Mouse (Mus musculus) heart, adult 9 months (tissue): ENCODE data around the gene Map4k3.
"Not testable (repeated sequence)": the region's sequence is repeated elsewhere in the genome, so short reads cannot be mapped to it uniquely, and the experiment has no call there.

Experiments
- DNase-seq, 2 experiments: peaks; one replicate each; pipeline ENCODE4 v3.0.0; 2022; ENCODE audit warnings: low spot score in 2 of 2

Gene Map4k3

DNA sequence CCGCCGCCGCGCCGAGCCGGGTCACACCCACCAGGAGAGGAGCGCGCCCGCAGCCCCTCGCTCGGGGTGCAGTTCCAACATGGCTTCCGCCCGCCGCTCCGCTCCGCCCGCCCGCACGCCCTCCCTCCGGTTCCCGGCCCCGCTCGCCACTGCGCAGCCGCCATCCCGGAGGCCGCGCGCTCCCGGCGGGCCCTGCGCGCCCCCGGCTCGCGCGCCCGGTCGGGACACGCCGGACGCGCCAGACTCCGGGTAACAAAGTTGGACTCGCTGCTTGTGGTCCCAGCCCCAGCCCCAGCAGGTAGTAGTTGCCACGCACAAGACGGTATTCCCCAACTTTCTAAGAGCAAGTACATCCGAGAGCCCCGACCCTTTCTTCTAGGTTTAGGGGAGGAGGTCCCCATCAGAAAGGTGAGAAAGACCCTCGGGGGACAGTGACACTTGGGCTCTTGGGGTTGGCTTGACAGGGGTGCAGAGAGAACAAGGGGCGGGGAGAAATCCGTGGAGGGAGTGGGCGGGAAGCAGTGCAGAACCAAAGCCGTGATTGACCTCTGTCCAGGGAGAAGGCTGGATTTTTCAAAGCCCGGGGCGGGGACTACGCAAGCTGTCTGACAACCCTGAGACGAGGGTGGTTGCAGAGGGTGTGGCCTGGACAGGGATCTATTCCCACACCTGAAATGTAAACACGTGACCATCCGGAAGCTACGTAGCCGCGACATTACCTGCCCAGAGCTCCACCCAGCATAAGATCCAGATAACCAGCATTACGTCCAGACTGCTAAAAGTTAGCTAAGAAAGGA lies at the start of gene Map4k3:
TSS of gene Map4k3 (minus strand) at position 424 of the 797 bp plus-strand sequence.
- peak; percentile 84 to 89 for DNase-seq

DNA sequence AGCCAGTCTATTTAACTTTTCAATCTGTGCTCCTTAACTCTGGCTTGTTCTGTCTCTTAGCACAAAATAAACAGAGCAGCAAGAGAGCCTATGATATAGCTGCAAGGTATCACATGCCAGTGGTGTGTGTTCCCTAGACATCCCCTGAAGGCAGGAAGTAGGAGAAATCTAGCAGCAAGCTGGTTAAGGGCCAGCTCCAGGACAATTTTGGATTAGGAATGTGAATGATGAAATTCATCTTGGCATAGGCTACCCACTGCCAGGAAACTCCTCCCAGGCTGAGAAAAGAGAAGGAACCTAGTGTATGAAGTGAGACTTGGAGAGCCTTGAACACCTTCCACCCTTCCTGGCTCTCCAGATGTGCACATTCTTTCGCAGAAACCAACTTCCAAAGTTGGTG lies 49.3 kb upstream of the Map4k3 start:
- no peak for DNase-seq

GRCm38 (mm10) chr17:80775178-80775788 lies 47.0 kb upstream of the Map4k3 start:
- peak; percentile 68 to 73 for DNase-seq

DNA sequence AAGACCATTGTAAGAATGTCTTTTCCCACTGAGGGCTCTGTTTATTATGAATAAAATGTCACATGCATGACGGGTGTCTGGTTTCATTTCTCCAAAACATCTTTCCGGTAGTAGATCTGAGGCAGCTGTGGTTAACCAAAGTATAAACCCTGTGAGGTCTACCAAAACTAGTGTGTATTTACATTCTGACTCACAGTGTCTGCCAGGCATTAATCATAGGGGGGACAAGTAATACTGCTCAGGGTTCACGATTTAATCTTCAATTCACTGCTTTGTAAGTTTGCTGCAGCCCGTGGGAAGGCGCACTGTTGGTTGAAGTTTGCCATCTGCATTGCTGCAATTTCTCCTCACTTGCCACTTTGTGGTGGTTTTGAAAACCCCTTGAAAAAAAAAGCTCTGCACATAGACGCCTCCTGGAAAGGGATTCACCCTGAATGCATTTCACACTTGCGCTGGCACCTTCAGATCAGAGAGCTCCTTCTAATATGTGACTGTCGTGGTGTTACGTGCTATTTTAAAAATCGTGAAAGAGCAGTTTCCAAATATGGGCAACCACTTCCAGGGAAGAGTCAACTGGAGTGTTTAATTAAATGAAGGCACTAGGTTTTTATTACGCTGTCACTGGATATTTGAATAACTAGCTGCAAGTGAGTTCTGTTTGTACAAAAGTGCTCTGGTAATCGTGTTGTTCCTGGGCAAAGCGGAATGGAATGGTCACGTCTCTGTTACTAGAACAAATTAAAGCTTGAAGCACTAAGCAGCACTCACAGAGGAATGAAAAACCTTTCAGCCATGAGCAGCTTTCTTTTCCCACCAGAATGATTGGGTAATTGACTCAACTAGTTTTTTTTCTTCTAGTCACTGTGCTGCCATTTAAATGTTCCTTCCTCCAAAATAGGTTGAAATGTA lies 44.5 kb upstream of the Map4k3 start:
- DNase-seq = peak in 1 of 2 experiments; percentile 36

- DNase-seq = no peak
Observed at GRCm38 (mm10) chr17:80770065-80770464, 41.8 kb upstream of the Map4k3 start.

DNA sequence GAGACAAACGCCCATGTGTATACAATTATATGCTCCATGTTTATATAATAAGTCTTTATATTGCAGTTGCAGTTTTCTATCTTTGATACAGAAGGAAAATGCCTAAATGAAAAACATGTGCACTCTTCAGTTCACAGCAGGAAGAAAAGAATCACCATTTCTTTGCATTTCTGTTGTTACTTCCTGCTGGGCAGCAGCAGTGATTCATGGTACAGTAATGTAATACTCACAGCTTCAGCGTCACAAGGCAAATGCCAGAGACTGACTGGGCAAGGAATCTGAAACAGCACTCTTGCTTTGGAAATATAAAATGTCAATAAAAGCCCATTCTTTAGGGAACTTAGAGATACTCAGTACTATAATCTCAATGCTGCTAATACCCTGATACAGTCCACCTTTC lies 36.9 kb upstream of the Map4k3 start:
- DNase-seq = no peak

- DNase-seq = peak in 1 of 2 experiments; percentile 10
Observed at GRCm38 (mm10) chr17:80763065-80763681, 34.9 kb upstream of the Map4k3 start.

GRCm38 (mm10) chr17:80762391-80763040 lies 34.2 kb upstream of the Map4k3 start:
- no peak for DNase-seq

- not testable (repeated sequence) for DNase-seq
Observed at GRCm38 (mm10) chr17:80761191-80761590, 32.9 kb upstream of the Map4k3 start.

DNA sequence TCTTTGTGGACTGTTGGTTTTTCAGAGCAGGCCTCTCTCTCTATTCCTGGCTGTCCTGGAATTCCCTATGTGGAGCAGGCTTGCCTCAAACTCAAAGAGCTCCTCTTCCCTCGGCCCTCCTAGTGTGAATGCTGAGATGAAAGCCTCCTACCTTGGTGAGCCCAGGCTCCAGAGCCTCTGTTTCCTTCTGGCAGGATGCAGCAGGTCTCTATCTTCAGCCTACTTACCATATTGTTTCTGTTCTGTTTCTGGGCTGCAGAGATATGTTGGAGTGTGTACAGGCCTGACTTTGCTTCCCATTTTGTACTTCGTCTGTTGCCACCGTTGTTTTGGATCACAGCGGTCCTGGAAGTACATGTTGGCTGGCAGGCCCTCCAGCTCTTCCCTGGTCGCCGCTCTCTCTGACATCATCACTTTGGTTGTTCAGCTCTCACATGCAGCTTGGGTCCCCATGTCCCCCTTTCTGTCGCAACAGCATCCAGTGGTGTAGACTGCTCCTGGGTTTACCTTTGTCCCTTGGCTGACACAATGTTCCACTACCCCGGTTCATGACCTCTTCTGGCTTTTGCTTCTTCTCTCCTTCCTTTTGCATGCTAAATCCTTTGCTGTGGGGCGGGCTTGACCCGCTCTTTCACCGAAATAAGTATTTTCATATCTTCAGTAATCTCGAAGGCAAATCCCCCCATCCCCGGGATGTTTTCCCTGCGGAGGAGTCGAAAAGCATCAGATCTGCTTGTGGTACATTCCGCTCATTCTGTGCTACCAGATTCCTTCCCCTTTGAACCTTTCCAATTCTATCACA lies 32.3 kb upstream of the Map4k3 start:
- no peak for DNase-seq

DNA sequence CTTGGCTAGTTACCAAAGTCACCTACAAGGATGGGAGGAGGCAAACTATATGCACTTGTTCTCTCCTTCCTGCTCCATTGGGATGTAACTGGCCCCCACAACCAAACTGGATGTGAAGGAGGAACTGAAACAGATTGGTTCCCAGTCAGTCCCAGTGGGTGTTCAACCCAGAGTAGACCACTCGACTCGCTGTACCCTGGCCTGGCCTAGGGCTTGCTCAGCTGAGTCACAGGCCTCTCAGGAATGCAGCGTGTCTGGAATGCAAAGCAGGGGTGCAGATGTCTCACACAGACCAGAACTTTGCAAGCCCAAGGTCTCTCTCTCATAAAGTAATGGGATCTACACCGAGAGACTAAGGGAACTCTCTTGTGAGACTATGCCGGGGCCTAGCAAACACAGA lies 27.8 kb upstream of the Map4k3 start:
- DNase-seq = no peak

DNA sequence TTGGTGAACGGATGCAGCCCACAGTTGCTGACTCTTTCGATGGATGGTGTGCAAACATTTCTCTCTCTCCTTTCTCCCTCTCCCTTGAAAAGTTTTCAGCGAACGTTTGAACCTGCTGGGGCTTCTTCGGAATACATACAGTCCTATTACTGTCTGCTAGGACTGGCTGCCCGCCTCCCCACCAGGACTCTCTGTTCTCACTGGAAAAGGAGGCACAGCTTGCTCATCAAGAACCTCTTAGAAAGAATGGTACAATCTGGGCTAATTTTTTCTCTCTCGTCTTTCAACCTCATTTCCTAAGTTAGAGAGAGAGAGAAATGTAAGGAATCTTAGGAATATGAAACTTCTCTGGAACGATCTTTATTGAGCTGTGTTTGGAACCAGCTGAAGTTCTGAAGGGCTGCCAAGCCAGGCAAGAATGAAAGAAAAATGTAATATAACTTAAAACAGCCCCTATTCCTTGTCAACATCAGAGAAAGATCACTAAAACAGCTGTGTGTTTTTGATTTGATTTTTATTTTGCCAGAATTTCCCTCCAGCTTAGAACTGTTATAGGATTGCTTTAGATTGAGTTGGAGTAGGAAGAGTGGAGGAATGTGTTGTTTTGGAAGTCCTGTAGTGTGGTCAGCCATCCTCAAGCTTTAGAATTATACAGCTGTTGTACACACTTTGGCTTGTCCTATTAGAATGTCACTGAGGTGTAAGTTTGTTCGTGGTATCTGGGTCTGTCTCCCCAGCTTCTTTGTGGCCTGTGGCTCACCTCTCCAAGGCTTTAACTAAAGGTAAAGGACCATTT lies 27.0 kb upstream of the Map4k3 start:
- DNase-seq = no peak

DNA sequence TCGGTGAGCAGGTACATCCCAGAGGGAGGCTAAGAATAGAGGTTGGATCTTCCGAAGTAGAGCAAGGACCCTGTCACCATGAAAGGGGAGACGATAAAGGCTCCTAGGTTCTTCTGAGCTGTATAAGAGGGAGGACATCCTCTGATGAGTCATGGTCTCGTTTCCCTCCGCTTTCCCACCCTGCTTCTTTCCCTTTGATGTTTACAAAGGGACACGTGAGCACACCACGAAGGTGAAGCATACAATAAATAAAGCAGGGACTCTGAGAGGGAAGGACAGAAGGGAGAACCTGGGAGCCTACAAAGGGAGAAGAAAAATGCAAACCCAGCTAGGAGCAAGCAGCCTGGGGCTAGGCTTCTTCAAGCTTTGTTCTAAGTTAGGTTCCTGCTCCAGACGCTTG lies 26.3 kb upstream of the Map4k3 start:
- DNase-seq = no peak

DNA sequence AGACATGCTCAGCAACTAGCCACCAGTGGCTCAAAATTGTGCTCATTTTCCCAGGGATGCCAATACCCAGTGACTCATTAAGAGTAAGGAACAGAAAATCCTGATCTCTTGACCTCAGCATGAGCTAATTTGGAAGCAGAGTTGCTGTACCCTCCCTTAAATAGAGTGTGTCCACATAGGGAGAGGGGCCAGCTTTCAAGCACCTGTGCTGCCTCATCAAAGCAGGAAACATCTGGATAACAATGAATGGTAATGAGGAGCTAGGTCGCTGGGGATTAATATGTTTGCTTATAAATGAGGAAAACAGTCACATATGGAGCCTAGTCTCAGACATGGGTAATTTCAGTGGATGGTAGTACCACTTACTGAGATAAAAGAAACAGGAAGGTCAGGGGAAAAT lies 24.2 kb upstream of the Map4k3 start:
- DNase-seq = peak; percentile 47 to 83

- no peak for DNase-seq
Observed at GRCm38 (mm10) chr17:80739421-80739820, 11.1 kb upstream of the Map4k3 start.

GRCm38 (mm10) chr17:80734700-80735099 lies 6.4 kb upstream of the Map4k3 start:
- DNase-seq = no peak

DNA sequence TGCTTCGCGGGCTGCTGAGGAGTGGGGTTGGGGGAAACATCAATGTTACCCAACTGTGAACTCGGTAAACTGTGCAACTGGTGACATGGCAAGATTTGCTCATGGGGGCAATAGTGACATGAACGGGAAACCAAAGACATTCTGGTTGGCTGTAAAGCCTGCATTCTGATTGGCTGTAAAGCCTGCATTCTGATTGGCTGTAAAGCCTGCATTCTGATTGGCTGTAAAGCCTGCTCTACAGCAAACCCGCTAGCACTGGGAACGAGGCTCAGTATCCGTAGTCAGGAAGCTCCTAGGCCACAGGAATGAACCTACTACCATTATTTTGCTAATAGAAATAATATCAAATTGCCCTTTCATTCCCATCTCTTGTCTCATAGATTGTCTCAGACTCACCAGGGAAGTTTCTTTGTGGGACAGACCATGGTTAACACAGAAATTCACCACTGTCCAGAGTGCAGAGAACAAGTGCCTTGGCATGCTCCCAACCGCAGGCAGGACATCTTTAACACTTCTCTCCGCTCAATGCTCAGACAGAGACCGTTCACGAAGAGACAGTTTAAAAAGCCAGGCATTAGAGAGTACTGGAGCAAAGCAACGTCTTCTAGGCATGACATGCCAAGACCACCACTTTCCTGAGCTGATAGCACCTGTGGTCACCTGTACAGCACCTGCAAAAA lies 5.0 kb upstream of the Map4k3 start:
- DNase-seq = no peak

- no peak for DNase-seq
Observed at GRCm38 (mm10) chr17:80732256-80732655, 4.0 kb upstream of the Map4k3 start.

GRCm38 (mm10) chr17:80730283-80730682 lies 2.0 kb upstream of the Map4k3 start:
- not testable (repeated sequence) for DNase-seq
